Mouse (Mus musculus) neural tube, embryonic 14.5 days (tissue): ENCODE data around the gene Lrrc17. TPM values are rescaled to one million over a fixed set of nuclear protein-coding genes. Genes with fewer than 3 reads are reported as not detected.

Source experiments
- ATAC-seq: fragments of 200-750 bp; cut with Nextera tagmentation; 2 replicates; pipeline ENCODE4 v1.8.0; 2017; ENCODE audit warnings: low read depth, mild to moderate bottlenecking, moderate TSS enrichment, moderate library complexity
- H3K27ac ChIP-seq: fragments of 300-500 bp; sonication (generic); 2 replicates; pipeline ENCODE4 v1.5.1; 2014; ENCODE audit warnings: low read depth, mild to moderate bottlenecking, control low read depth, low read length, moderate library complexity, mixed read lengths
- H3K27me3 ChIP-seq: fragments of 300-500 bp; sonication (generic); 2 replicates; pipeline ENCODE4 v1.6.1; 2014; ENCODE audit warnings: low read length; ENCODE audit not compliant: control insufficient read depth, insufficient read depth
- H3K36me3 ChIP-seq: fragments of 300-500 bp; sonication (generic); 2 replicates; pipeline ENCODE4 v1.6.1; 2014; ENCODE audit warnings: low read length, mixed read lengths; ENCODE audit not compliant: control insufficient read depth, insufficient read depth
- H3K4me1 ChIP-seq: fragments of 300-500 bp; sonication (generic); 2 replicates; pipeline ENCODE4 v1.6.1; 2014; ENCODE audit warnings: low read length; ENCODE audit not compliant: control insufficient read depth, insufficient read depth
- H3K4me2 ChIP-seq: fragments of 300-500 bp; sonication (generic); 2 replicates; pipeline ENCODE4 v1.6.1; 2014; ENCODE audit warnings: mild to moderate bottlenecking, low read depth, low read length, control low read depth
- H3K4me3 ChIP-seq: fragments of 300-500 bp; sonication (generic); 2 replicates; pipeline ENCODE4 v1.5.1; 2014; ENCODE audit warnings: low read depth, low read length, control low read depth, mixed read lengths
- H3K9ac ChIP-seq: fragments of 300-500 bp; sonication (generic); replicated peaks from 2 replicates; pipeline ENCODE4 v1.6.1; 2014; ENCODE audit warnings: low read depth, mild to moderate bottlenecking, control low read depth, low read length, mixed read lengths
- H3K9me3 ChIP-seq: fragments of 300-500 bp; sonication (generic); 2 replicates; pipeline ENCODE4 v1.6.1; 2016; ENCODE audit warnings: low read length; ENCODE audit not compliant: control insufficient read depth
- WGBS: fragments of 180-500 bp; shearing (Covaris S2); extraction: QIAGEN DNeasy Blood & Tissue Kit; methylation state at CpG from one replicate; pipeline ENCODE4 v1.1.7; 2014; 5-methylcytosine and 5-hydroxymethylcytosine counted together
- polyA plus RNA-seq: library from polyadenylated mRNA; unstranded; fragments of >200 nt; fragmentation: Nextera tagmentation; extraction: Ambion mirVana; gene quantifications from 2 replicates; pipeline ENCODE4 v1.2.1, GENCODE M21; 2014

The Lrrc17 gene
- polyA plus RNA-seq, 1 experiment from 2014 or later = 0.95 TPM

- Histone ChIP-seq H3K4me1 (no peaks in the 10 kb centered on the region), H3K4me3 (no peak overlapping the region), H3K27me3 (no peaks in the 10 kb centered on the region), H3K9ac (no peak overlapping the region), H3K9me3 (no peaks in the 10 kb centered on the region), H3K27ac (no peak overlapping the region), H3K4me2 (no peak overlapping the region), H3K36me3 (no peaks in the 10 kb centered on the region)
- WGBS = 87% methylated on average over 4 of the region's 4 CpGs
- ATAC-seq = no peak
These were observed 10.3 kb downstream of the Lrrc17 start for GRCm38 (mm10) chr5:21553685-21554084.

- H3K9ac ChIP-seq = no peak overlapping the region
These were observed 11.4 kb downstream of the Lrrc17 start for GRCm38 (mm10) chr5:21554732-21555131.

GRCm38 (mm10) chr5:21556502-21556901 is 13.1 kb downstream of the Lrrc17 start:
- Histone ChIP-seq H3K4me3 (no peak overlapping the region), H3K27me3 (no peaks in the 10 kb centered on the region), H3K4me1 (no peaks in the 10 kb centered on the region), H3K36me3 (no peaks in the 10 kb centered on the region), H3K9me3 (no peaks in the 10 kb centered on the region), H3K4me2 (no peak overlapping the region), H3K27ac (no peak overlapping the region), H3K9ac (no peak overlapping the region)
- no peak for ATAC-seq
- 69% methylated on average over 3 of the region's 3 CpGs for WGBS

More at GRCm38 (mm10) chr5:21554732-21555131, 11.4 kb downstream of the Lrrc17 start:
- Histone ChIP-seq H3K36me3 (no peaks in the 10 kb centered on the region), H3K4me1 (no peaks in the 10 kb centered on the region), H3K4me3 (no peak overlapping the region), H3K4me2 (no peak overlapping the region), H3K27me3 (no peaks in the 10 kb centered on the region), H3K9me3 (no peaks in the 10 kb centered on the region), H3K27ac (no peak overlapping the region)
- 98% methylated on average over 1 of the region's 1 CpGs for WGBS
- ATAC-seq = no peak

GRCm38 (mm10) chr5:21563936-21564335 is 20.6 kb downstream of the Lrrc17 start:
- Histone ChIP-seq H3K4me2 (no peak overlapping the region), H3K36me3 (no peaks in the 10 kb centered on the region), H3K9me3 (no peaks in the 10 kb centered on the region), H3K4me1 (no peaks in the 10 kb centered on the region), H3K9ac (no peak overlapping the region), H3K4me3 (no peak overlapping the region), H3K27me3 (no peaks in the 10 kb centered on the region), H3K27ac (no peak overlapping the region)
- no peak for ATAC-seq
- WGBS = 90% methylated on average over 2 of the region's 2 CpGs

GRCm38 (mm10) chr5:21565392-21566065 is 22.2 kb downstream of the Lrrc17 start:
- no peak overlapping the region for H3K9ac ChIP-seq
- no peak overlapping the region for H3K4me3 ChIP-seq
- H3K27ac ChIP-seq = no peak overlapping the region
- 91% methylated on average over 9 of the region's 9 CpGs for WGBS
- no peaks in the 10 kb centered on the region for H3K36me3 ChIP-seq
- H3K4me2 ChIP-seq = no peak overlapping the region
- no peak for ATAC-seq
- no peaks in the 10 kb centered on the region for H3K27me3 ChIP-seq
- no peaks in the 10 kb centered on the region for H3K9me3 ChIP-seq
- no peaks in the 10 kb centered on the region for H3K4me1 ChIP-seq

- Histone ChIP-seq H3K27ac (no peak overlapping the region), H3K9me3 (no peaks in the 10 kb centered on the region), H3K27me3 (no peaks in the 10 kb centered on the region), H3K36me3 (no peaks in the 10 kb centered on the region), H3K4me2 (no peak overlapping the region), H3K4me1 (no peaks in the 10 kb centered on the region), H3K4me3 (no peak overlapping the region), H3K9ac (no peak overlapping the region)
- no peak for ATAC-seq
- WGBS = 69% methylated on average over 1 of the region's 1 CpGs
These were observed 24.4 kb downstream of the Lrrc17 start for GRCm38 (mm10) chr5:21567784-21568183.

- Histone ChIP-seq H3K9me3 (no peaks in the 10 kb centered on the region), H3K4me1 (no peaks in the 10 kb centered on the region), H3K36me3 (no peaks in the 10 kb centered on the region), H3K27me3 (no peaks in the 10 kb centered on the region), H3K9ac (no peak overlapping the region), H3K27ac (no peak overlapping the region), H3K4me2 (no peak overlapping the region), H3K4me3 (no peak overlapping the region)
- ATAC-seq = no peak
- 68% methylated on average over 3 of the region's 3 CpGs for WGBS
These were observed 29.5 kb downstream of the Lrrc17 start for GRCm38 (mm10) chr5:21572764-21573416.

- no peaks in the 10 kb centered on the region for H3K27me3 ChIP-seq
- ATAC-seq = no peak
- no peaks in the 10 kb centered on the region for H3K9me3 ChIP-seq
- no peak overlapping the region for H3K27ac ChIP-seq
- H3K4me1 ChIP-seq = no peaks in the 10 kb centered on the region
- no peaks in the 10 kb centered on the region for H3K36me3 ChIP-seq
- H3K4me3 ChIP-seq = no peak overlapping the region
- H3K9ac ChIP-seq = no peak overlapping the region
- no peak overlapping the region for H3K4me2 ChIP-seq
- 79% methylated on average over 21 of the region's 21 CpGs for WGBS
These were observed 31.2 kb downstream of the Lrrc17 start for GRCm38 (mm10) chr5:21574386-21575209.

- Histone ChIP-seq H3K27ac (no peak overlapping the region), H3K36me3 (no peaks in the 10 kb centered on the region), H3K27me3 (no peaks in the 10 kb centered on the region), H3K9me3 (no peaks in the 10 kb centered on the region), H3K4me2 (no peak overlapping the region), H3K9ac (no peak overlapping the region), H3K4me3 (no peak overlapping the region), H3K4me1 (no peaks in the 10 kb centered on the region)
- 75% methylated on average over 13 of the region's 13 CpGs for WGBS
- no peak for ATAC-seq
These were observed 31.8 kb downstream of the Lrrc17 start for GRCm38 (mm10) chr5:21575210-21575550.
